Mouse (Mus musculus): Measurements from ENCODE around the gene Taok2.

Gene Taok2

GRCm38 (mm10) chr7:126870520-126870891 is 14.0 kb downstream of the Taok2 start:
- 96% methylated on average over 2 of the region's 2 CpGs for WGBS

GRCm38 (mm10) chr7:126869780-126870519 is 14.6 kb downstream of the Taok2 start:
- 90% methylated on average over 23 of the region's 23 CpGs for WGBS

GRCm38 (mm10) chr7:126868003-126868402 is 16.5 kb downstream of the Taok2 start:
- 76% methylated on average over 12 of the region's 12 CpGs for WGBS

GRCm38 (mm10) chr7:126867534-126867933 is 17.0 kb downstream of the Taok2 start:
- 95% methylated on average over 2 of the region's 2 CpGs for whole genome bisulfite sequencing

- 52% methylated on average over 6 of the region's 6 CpGs for WGBS
Measured at GRCm38 (mm10) chr7:126863791-126864190, 20.7 kb downstream of the Taok2 start.

GRCm38 (mm10) chr7:126862147-126862784 is 22.2 kb downstream of the Taok2 start, which contains the start of gene Ino80e:
TSS of gene Ino80e (minus strand) at chr7:126862377.
- under 1% methylated on average over 41 of the region's 41 CpGs for WGBS

GRCm38 (mm10) chr7:126861429-126862130 is 22.9 kb downstream of the Taok2 start, which contains the start of gene Hirip3:
TSS of gene Hirip3 (plus strand) at chr7:126861972.
- WGBS, result under 1% methylated on average over 42 of the region's 42 CpGs

GRCm38 (mm10) chr7:126860987-126861386 is 23.5 kb downstream of the Taok2 start:
- WGBS, result 65% methylated on average over 5 of the region's 5 CpGs

GRCm38 (mm10) chr7:126856741-126857420 is 27.6 kb downstream of the Taok2 start:
- WGBS, result 79% methylated on average over 9 of the region's 9 CpGs

GRCm38 (mm10) chr7:126855641-126856040 is 28.9 kb downstream of the Taok2 start:
- 48% methylated on average over 3 of the region's 3 CpGs for WGBS

GRCm38 (mm10) chr7:126853454-126853853 is 31.0 kb downstream of the Taok2 start:
- WGBS, result 86% methylated on average over 5 of the region's 5 CpGs

- 60% methylated on average over 12 of the region's 12 CpGs for WGBS
Measured at GRCm38 (mm10) chr7:126851192-126851591, 33.3 kb downstream of the Taok2 start.

GRCm38 (mm10) chr7:126850161-126850560 is 34.3 kb downstream of the Taok2 start:
- 86% methylated on average over 6 of the region's 6 CpGs for WGBS

- WGBS, result 17% methylated on average over 10 of the region's 10 CpGs
Measured at GRCm38 (mm10) chr7:126848794-126849193, 35.7 kb downstream of the Taok2 start.

- 1% methylated on average over 64 of the region's 74 CpGs for WGBS
Measured at GRCm38 (mm10) chr7:126847421-126848398, 36.8 kb downstream of the Taok2 start.

GRCm38 (mm10) chr7:126847116-126847420 is 37.4 kb downstream of the Taok2 start, which contains the start of gene Doc2a:
TSS of gene Doc2a (plus strand) at chr7:126847416.
- 42% methylated on average over 4 of the region's 4 CpGs for WGBS

GRCm38 (mm10) chr7:126845516-126845915 is 39.0 kb downstream of the Taok2 start:
- 66% methylated on average over 2 of the region's 2 CpGs for WGBS

- WGBS, result 58% methylated on average over 9 of the region's 9 CpGs
Measured at GRCm38 (mm10) chr7:126843276-126843675, 41.2 kb downstream of the Taok2 start.

- WGBS, result 97% methylated on average over 1 of the region's 1 CpGs
Measured at GRCm38 (mm10) chr7:126833294-126833693, 51.2 kb downstream of the Taok2 start.

- WGBS, result 1% methylated on average over 21 of the region's 21 CpGs
Measured at GRCm38 (mm10) chr7:126832036-126832598, 52.4 kb downstream of the Taok2 start.

Data from cerebral cortex, adult 2 months (tissue).